Mouse (Mus musculus) CH12.LX (cell line): ENCODE measurements around the gene Socs3.

Source experiments
- BHLHE40 ChIP-seq: IDR thresholded peaks from 2 replicates; pipeline ENCODE4 v1.6.1; 2011; ENCODE audit warnings: mild to moderate bottlenecking, low read depth, low read length, improper control_type of control experiment
- CTCF ChIP-seq, 2 experiments: IDR thresholded peaks in 1 of 2; conservative IDR thresholded peaks in 1 of 2; 2 replicates each; pipeline ENCODE4 v1.5.1; 2011 to 2012; ENCODE audit warnings: low read depth in 2 of 2, low read length in 2 of 2, improper control_type of control experiment in 1 of 2, inconsistent platforms in 1 of 2, mild to moderate bottlenecking in 1 of 2, moderate library complexity in 1 of 2
- ELF1 ChIP-seq: IDR thresholded peaks from 2 replicates; pipeline ENCODE4 v1.6.1; 2014; ENCODE audit warnings: low read depth, mild to moderate bottlenecking, inconsistent platforms, low read length, improper control_type of control experiment
- EP300 ChIP-seq: IDR thresholded peaks from 2 replicates; pipeline ENCODE4 v1.6.1; 2011; ENCODE audit warnings: low read length, improper control_type of control experiment
- ETS1 ChIP-seq: conservative IDR thresholded peaks from 2 replicates; pipeline ENCODE4 v1.6.1; 2012; ENCODE audit warnings: low read depth, mild to moderate bottlenecking, inconsistent platforms, low read length, improper control_type of control experiment, moderate library complexity
- MXI1 ChIP-seq: IDR thresholded peaks from 2 replicates; pipeline ENCODE4 v1.6.1; 2011; ENCODE audit warnings: mild to moderate bottlenecking, low read depth, low read length, improper control_type of control experiment
- NRF1 ChIP-seq: IDR thresholded peaks from 2 replicates; pipeline ENCODE4 v1.6.1; 2014; ENCODE audit warnings: low read depth, mild to moderate bottlenecking, inconsistent platforms, low read length, improper control_type of control experiment, moderate library complexity
- POLR2A ChIP-seq: IDR thresholded peaks from 2 replicates; pipeline ENCODE4 v1.6.1; 2011; ENCODE audit warnings: low read depth, mild to moderate bottlenecking, improper control_type of control experiment, low read length
- RAD21 ChIP-seq: IDR thresholded peaks from 2 replicates; pipeline ENCODE4 v1.6.1; 2011; ENCODE audit warnings: low read depth, mild to moderate bottlenecking, low read length, improper control_type of control experiment, moderate library complexity
- TCF12 ChIP-seq: IDR thresholded peaks from 2 replicates; pipeline ENCODE4 v1.6.1; 2014; ENCODE audit warnings: low read depth, mild to moderate bottlenecking, inconsistent platforms, low read length, improper control_type of control experiment
- ZNF384 ChIP-seq: IDR thresholded peaks from 2 replicates; pipeline ENCODE4 v1.6.1; 2012; ENCODE audit warnings: low read depth, low read length, improper control_type of control experiment, inconsistent platforms

GRCm38 (mm10) chr11:117930781-117931338 lies 39.0 kb downstream of the Socs3 start:
- TF ChIP-seq CTCF (conservative IDR thresholded peaks at IDR 0.05 in 1 of 2, IDR thresholded peaks at IDR 0.05 in 1 of 2; ENCODE audit: low read depth in 2 of 2, low read length in 2 of 2), result no peak
- no peak for TF ChIP-seq ELF1
- no peak for TF ChIP-seq EP300
- no peak for TF ChIP-seq RAD21
- no peak for TF ChIP-seq MXI1
- no peak for TF ChIP-seq NRF1
- TF ChIP-seq ZNF384, result no peak
- no peak for TF ChIP-seq POLR2A
- no peak for TF ChIP-seq BHLHE40
- TF ChIP-seq TCF12, result no peak
- no peak for TF ChIP-seq ETS1
